Mouse (Mus musculus): ENCODE data around the gene Fh1. TPM values are rescaled to one million over a fixed set of nuclear protein-coding genes. Genes with fewer than 3 reads are reported as not detected.

Gene Fh1
- total and polyA plus RNA-seq, 3 experiments: 257 to 594 (median 504) TPM

GRCm38 (mm10) chr1:175630345-175630744 is 4.9 kb upstream of the Fh1 start:
- no peaks in the 10 kb centered on the region for H3K27me3 ChIP-seq (ENCODE audit: control insufficient read depth, insufficient read depth, low read length)
- intact Hi-C loops (cut with DNase I): no loop called here
- H3K27ac ChIP-seq: no peak overlapping the region
- H3K79me2 ChIP-seq (replicated peaks; ENCODE audit: control insufficient read depth, insufficient read depth, low read length): no peaks in the 10 kb centered on the region
- no peak overlapping the region for H3K4me3 ChIP-seq
- DNase-seq: no peak
- H3K36me3 ChIP-seq (ENCODE audit: control insufficient read depth, insufficient read depth, low read length): no peaks in the 10 kb centered on the region
- no peaks in the 10 kb centered on the region for H3K4me1 ChIP-seq (ENCODE audit: control insufficient read depth, insufficient read depth, low read length)
- 70% methylated on average over 5 of the region's 5 CpGs for WGBS
- H3K9ac ChIP-seq (ENCODE audit: low read depth, low read length): no peak overlapping the region
- TF ChIP-seq EP300 (IDR thresholded peaks at IDR 0.05; ENCODE audit: insufficient read depth, low read depth, low read length) (no peak), POLR2A (IDR thresholded peaks at IDR 0.05; ENCODE audit: insufficient read depth, low read depth, low read length) (no peak), CTCF (IDR thresholded peaks at IDR 0.05) (no peak)

- H3K4me3 ChIP-seq: no peak overlapping the region
- WGBS: 79% methylated on average over 6 of the region's 6 CpGs
- no peak overlapping the region for H3K9ac ChIP-seq (ENCODE audit: low read depth, low read length)
- H3K36me3 ChIP-seq (ENCODE audit: control insufficient read depth, insufficient read depth, low read length): no peaks in the 10 kb centered on the region; the same call in 1 of the 2 replicates
- no peak overlapping the region for H3K27ac ChIP-seq
- no peaks in the 10 kb centered on the region for H3K27me3 ChIP-seq (ENCODE audit: control insufficient read depth, insufficient read depth, low read length)
- intact Hi-C loops (cut with DNase I): loop anchor here (5.0 kb wide), 3 partner anchors 43 to 293 kb away; partner anchors contain the start of gene Gm38100
- no peaks in the 10 kb centered on the region for H3K4me1 ChIP-seq (ENCODE audit: control insufficient read depth, insufficient read depth, low read length)
- DNase-seq: no peak
- no peaks in the 10 kb centered on the region for H3K79me2 ChIP-seq (replicated peaks; ENCODE audit: control insufficient read depth, insufficient read depth, low read length)
- TF ChIP-seq CTCF (IDR thresholded peaks at IDR 0.05): no peak
- TF ChIP-seq EP300 (IDR thresholded peaks at IDR 0.05; ENCODE audit: insufficient read depth, low read depth, low read length): no peak
- no peak for TF ChIP-seq POLR2A (IDR thresholded peaks at IDR 0.05; ENCODE audit: insufficient read depth, low read depth, low read length)
These were observed 3.8 kb upstream of the Fh1 start for GRCm38 (mm10) chr1:175629248-175629647.

- Histone ChIP-seq H3K4me3 (peak overlapping the region; percentile 93), H3K27ac (peak overlapping the region; percentile 95), H3K9ac (ENCODE audit: low read depth, low read length) (no peak overlapping the region; the same call in 1 of the 2 replicates), H3K36me3 (ENCODE audit: control insufficient read depth, insufficient read depth, low read length) (peaks cover 8% of the 10 kb centered on the region; the same call in 1 of the 2 replicates), H3K4me1 (ENCODE audit: control insufficient read depth, insufficient read depth, low read length) (peaks cover 3% of the 10 kb centered on the region; the same call in 1 of the 2 replicates), H3K27me3 (ENCODE audit: control insufficient read depth, insufficient read depth, low read length) (no peaks in the 10 kb centered on the region), H3K79me2 (replicated peaks; ENCODE audit: control insufficient read depth, insufficient read depth, low read length) (peaks cover 7% of the 10 kb centered on the region)
- intact Hi-C loops (cut with DNase I): loop anchor here (2.0 to 5.0 kb wide), 5 partner anchors 46 to 296 kb away; partner anchors contain the start of genes Chml, Exo1, Gm38100 and Opn3
- DNase-seq: no peak
- 48% methylated on average over 1 of the region's 1 CpGs for WGBS
- peak; percentile 81 for TF ChIP-seq CTCF (IDR thresholded peaks at IDR 0.05)
- TF ChIP-seq POLR2A (IDR thresholded peaks at IDR 0.05; ENCODE audit: insufficient read depth, low read depth, low read length): no peak
These were observed 706 bp upstream of the Fh1 start for GRCm38 (mm10) chr1:175625990-175626692.

GRCm38 (mm10) chr1:175623656-175624055 is 1.8 kb downstream of the Fh1 start:
- Histone ChIP-seq H3K27ac (no peak overlapping the region), H3K79me2 (replicated peaks; ENCODE audit: control insufficient read depth, insufficient read depth, low read length) (peaks cover 8% of the 10 kb centered on the region), H3K4me1 (ENCODE audit: control insufficient read depth, insufficient read depth, low read length) (peaks cover 5% of the 10 kb centered on the region), H3K4me3 (no peak overlapping the region), H3K27me3 (ENCODE audit: control insufficient read depth, insufficient read depth, low read length) (no peaks in the 10 kb centered on the region), H3K9ac (ENCODE audit: low read depth, low read length) (no peak overlapping the region), H3K36me3 (ENCODE audit: control insufficient read depth, insufficient read depth, low read length) (peaks cover 8% of the 10 kb centered on the region)
- TF ChIP-seq EP300 (IDR thresholded peaks at IDR 0.05; ENCODE audit: insufficient read depth, low read depth, low read length): no peak
- TF ChIP-seq CTCF (IDR thresholded peaks at IDR 0.05): no peak
- TF ChIP-seq POLR2A (IDR thresholded peaks at IDR 0.05; ENCODE audit: insufficient read depth, low read depth, low read length): no peak
- DNase-seq: no peak
- intact Hi-C loops (cut with DNase I): loop anchor here (2.0 kb wide), 2 partner anchors 69 to 257 kb away; partner anchors contain the start of genes Chml, Exo1 and Opn3
- 66% methylated on average over 6 of the region's 6 CpGs for WGBS

- 76% methylated on average over 13 of the region's 13 CpGs for WGBS
- Histone ChIP-seq H3K36me3 (ENCODE audit: control insufficient read depth, insufficient read depth, low read length) (peaks cover 12% of the 10 kb centered on the region), H3K9ac (ENCODE audit: low read depth, low read length) (no peak within 1 kb of the TSS), H3K27me3 (ENCODE audit: control insufficient read depth, insufficient read depth, low read length) (no peaks in the 10 kb centered on the region), H3K79me2 (replicated peaks; ENCODE audit: control insufficient read depth, insufficient read depth, low read length) (peaks cover 9% of the 10 kb centered on the region), H3K4me3 (no peak within 1 kb of the TSS), H3K4me1 (ENCODE audit: control insufficient read depth, insufficient read depth, low read length) (peaks cover 5% of the 10 kb centered on the region), H3K27ac (no peak within 1 kb of the TSS)
- DNase-seq: no peak
- intact Hi-C loops (cut with DNase I): no loop called here
- TF ChIP-seq POLR2A (IDR thresholded peaks at IDR 0.05; ENCODE audit: insufficient read depth, low read depth, low read length): no peak
- no peak for TF ChIP-seq EP300 (IDR thresholded peaks at IDR 0.05; ENCODE audit: insufficient read depth, low read depth, low read length)
- no peak for TF ChIP-seq CTCF (IDR thresholded peaks at IDR 0.05)
These were observed 5.5 kb downstream of the Fh1 start, which contains the start of gene Kmo for GRCm38 (mm10) chr1:175619814-175620431. Kmo (plus strand) TSS chr1:175620381.

GRCm38 (mm10) chr1:175614992-175615391 is 10.4 kb downstream of the Fh1 start:
- H3K9ac ChIP-seq (ENCODE audit: low read depth, low read length): no peak overlapping the region
- TF ChIP-seq EP300 (IDR thresholded peaks at IDR 0.05; ENCODE audit: insufficient read depth, low read depth, low read length) (no peak), CTCF (IDR thresholded peaks at IDR 0.05) (no peak), POLR2A (IDR thresholded peaks at IDR 0.05; ENCODE audit: insufficient read depth, low read depth, low read length) (no peak)
- H3K27me3 ChIP-seq (ENCODE audit: control insufficient read depth, insufficient read depth, low read length): no peaks in the 10 kb centered on the region
- H3K4me1 ChIP-seq (ENCODE audit: control insufficient read depth, insufficient read depth, low read length): no peaks in the 10 kb centered on the region; the same call in 1 of the 2 replicates
- intact Hi-C loops (cut with DNase I): no loop called here
- no peak for DNase-seq
- H3K36me3 ChIP-seq (ENCODE audit: control insufficient read depth, insufficient read depth, low read length): peaks cover 3% of the 10 kb centered on the region
- H3K4me3 ChIP-seq: no peak overlapping the region
- WGBS: 92% methylated on average over 9 of the region's 9 CpGs
- no peak overlapping the region for H3K27ac ChIP-seq
- H3K79me2 ChIP-seq (replicated peaks; ENCODE audit: control insufficient read depth, insufficient read depth, low read length): peaks cover 1% of the 10 kb centered on the region; the same call in 1 of the 2 replicates
